Mouse (Mus musculus): Measurements from ENCODE around the gene Nbas.

DNA sequence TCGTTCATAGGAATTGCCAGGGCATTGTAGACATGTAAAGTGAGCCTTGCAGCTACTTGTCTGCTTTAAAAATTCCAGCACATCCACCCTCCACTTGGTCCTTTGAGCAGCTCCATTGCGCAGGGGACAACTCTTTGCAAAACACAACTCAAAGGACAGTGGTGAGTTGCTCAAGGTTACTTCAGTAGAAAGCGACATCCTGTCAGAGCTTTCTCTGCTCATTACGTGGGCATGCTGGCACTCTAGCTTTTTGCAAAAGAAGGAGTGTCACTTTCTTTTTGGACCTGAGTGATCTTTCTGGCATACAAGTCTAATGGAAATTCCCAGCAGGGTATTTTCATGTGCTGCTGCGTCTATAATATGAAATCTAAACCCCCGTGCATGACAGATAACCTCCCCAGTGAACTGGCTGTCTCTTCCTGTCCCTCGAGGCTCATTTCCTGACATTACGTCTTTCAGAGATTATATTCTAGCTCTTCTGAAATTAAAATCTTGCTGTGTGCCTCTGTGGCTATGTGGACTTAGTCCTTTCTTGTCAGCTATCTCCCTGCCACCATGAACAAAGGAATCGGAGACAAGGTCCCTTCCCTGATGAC is 192.7 kb downstream of the Nbas start:
- TF ChIP-seq ZC3H11A (IDR thresholded peaks at IDR 0.05; ENCODE audit: borderline replicate concordance, low read depth, low read length), result no peak
- no peak for TF ChIP-seq ZNF384 (IDR thresholded peaks at IDR 0.05; ENCODE audit: low read depth, low read length)
- TF ChIP-seq CHD2 (IDR thresholded peaks at IDR 0.05; ENCODE audit: low read depth, low read length), result no peak
- no peak for TF ChIP-seq HCFC1 (IDR thresholded peaks at IDR 0.05; ENCODE audit: borderline replicate concordance, insufficient read depth, low read length)
